In the genomic region with DNA sequence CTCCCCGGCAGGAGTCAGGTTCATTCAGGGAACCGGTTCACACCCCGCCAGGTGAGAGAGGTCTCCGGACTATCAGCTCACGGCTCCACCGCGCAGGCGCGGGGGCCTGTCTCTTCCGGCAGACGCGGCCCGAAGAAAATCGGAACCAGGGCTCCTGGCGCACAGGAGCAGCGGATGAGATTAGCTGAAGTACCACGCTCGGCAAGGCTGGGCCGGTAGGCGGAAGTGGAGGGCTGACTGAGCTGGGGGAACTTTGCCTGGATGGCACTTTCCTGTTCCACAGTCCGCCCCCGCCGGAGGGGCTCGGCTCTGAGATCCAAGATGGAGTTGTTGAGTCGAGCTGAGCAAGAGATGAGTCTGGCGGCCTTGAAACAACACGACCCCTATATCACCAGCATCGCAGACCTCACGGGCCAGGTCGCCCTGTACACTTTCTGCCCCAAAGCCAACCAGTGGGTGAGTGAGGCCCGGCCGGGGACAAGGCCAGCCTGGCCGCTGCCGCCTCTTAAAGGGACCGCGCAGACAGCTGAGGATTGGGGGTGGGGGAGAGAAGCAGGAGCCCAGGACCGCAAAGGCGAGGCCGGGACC, we compare ENCODE assay signal across 8 mouse cellular contexts. TPM values are rescaled to one million over a fixed set of nuclear protein-coding genes. Genes with fewer than 3 reads are reported as not detected.
DNase-seq lines count a peak whose midpoint lies in the region; ATAC-seq lines count a peak whose summit lies in the region.

Dcp1a (plus strand) TSS at position 175 of the 588 bp plus-strand sequence.

- peak within 1 kb of the TSS; percentile 66 for H3K4me2 ChIP-seq in hindbrain, embryonic 15.5 days

- no peaks in the 10 kb centered on the region for H3K9me3 ChIP-seq in hindbrain, embryonic 15.5 days

- under 1% methylated on average over 39 of the region's 39 CpGs for WGBS in hindbrain, embryonic 15.5 days

- DNase-seq in T-cell, adult 2 months (ENCODE audit: low spot score), result peak; percentile 98
- DNase-seq in cerebellum, postnatal 36 days, result peak; percentile 96 to 97
- peak; percentile 97 to 98 for DNase-seq in frontal cortex, postnatal 36 days (ENCODE audit: low spot score in 2 of 2)
- peak; percentile 94 for DNase-seq in left cerebral cortex, adult 11 months (ENCODE audit: low spot score)
- peak; percentile 97 for DNase-seq in lung, postnatal 4 days
- DNase-seq in retina, postnatal 7 days (ENCODE audit: low read depth, low spot score), result peak; percentile 93
- peak; percentile 85 for DNase-seq in urinary bladder, adult 2 months (ENCODE audit: low spot score)

- ATAC-seq in hindbrain, embryonic 15.5 days (ENCODE audit: low FRiP score, low read depth), result peak; percentile 100

- H3K36me3 ChIP-seq in hindbrain, embryonic 15.5 days, result peaks cover 16% of the 10 kb centered on the region

- H3K27ac ChIP-seq in hindbrain, embryonic 15.5 days (replicated peaks), result peak within 1 kb of the TSS; percentile 82

- no peaks in the 10 kb centered on the region for H3K27me3 ChIP-seq in hindbrain, embryonic 15.5 days

- peak within 1 kb of the TSS; percentile 70 for H3K9ac ChIP-seq in hindbrain, embryonic 15.5 days

- H3K4me3 ChIP-seq in hindbrain, embryonic 15.5 days, result peak within 1 kb of the TSS; percentile 55

- H3K4me1 ChIP-seq in hindbrain, embryonic 15.5 days (replicated peaks), result peaks cover 23% of the 10 kb centered on the region

RNA-seq across cellular contexts. Expression of gene Dcp1a, which starts in this region (rescaled TPM):
- polyA plus RNA-seq in hindbrain, embryonic 15.5 days (2015; fragmentation: Nextera tagmentation; extraction: Ambion mirVana), result 16.2 and 18.3 TPM in 2 replicates
- 26.2 and 28.7 TPM in 2 replicates for polyA plus RNA-seq in urinary bladder, adult 2 months (2012; rRNA removed)

Comparison
In these comparisons a context has a peak if more than half of its experiments do, and no peak if none do; other contexts are left out.
1. Peak in every context shown above with its lines: DNase-seq, ATAC-seq, H3K4me3 ChIP-seq and H3K27ac ChIP-seq.